Mouse (Mus musculus): ENCODE data around the gene Ice1. TPM values are rescaled to one million over a fixed set of nuclear protein-coding genes. Genes with fewer than 3 reads are reported as not detected.

Ice1 gene
- total and polyA plus RNA-seq, 3 experiments, result 9.6 to 51.5 (median 29.3) TPM

- DNase-seq (ENCODE audit: low spot score) (peak; percentile 18), ATAC-seq (ENCODE audit: extremely low read depth, insufficient number of reproducible peaks, low FRiP score, poor library complexity, severe bottlenecking) (peak; percentile 47)
- Histone ChIP-seq H3K27me3 (ENCODE audit: insufficient read depth, low read length) (no peaks in the 10 kb centered on the region), H3K4me1 (ENCODE audit: insufficient read depth, low read depth, low read length) (peaks cover 2% of the 10 kb centered on the region), H3K9me3 (replicated peaks) (no peaks in the 10 kb centered on the region), H3K36me3 (replicated peaks) (no peaks in the 10 kb centered on the region), H3K4me3 (ENCODE audit: low read depth, low read length) (no peak overlapping the region)
- no peak for TF ChIP-seq TAL1 (conservative IDR thresholded peaks at IDR 0.05; ENCODE audit: low read depth, low read length)
- no peak for TF ChIP-seq POLR2AphosphoS5 (IDR thresholded peaks at IDR 0.05; ENCODE audit: insufficient replicate concordance, low read depth, low read length)
- TF ChIP-seq GATA2 (IDR thresholded peaks at IDR 0.05; ENCODE audit: borderline replicate concordance, low read depth, low read length), result no peak
- peak; percentile 56 for TF ChIP-seq CTCF (IDR thresholded peaks at IDR 0.05; ENCODE audit: low read depth, low read length)
- no peak for TF ChIP-seq GATA1 (IDR thresholded peaks at IDR 0.05; ENCODE audit: borderline replicate concordance, low read length)
These were observed 6.1 kb upstream of the Ice1 start for GRCm38 (mm10) chr13:70643408-70644082.

DNA sequence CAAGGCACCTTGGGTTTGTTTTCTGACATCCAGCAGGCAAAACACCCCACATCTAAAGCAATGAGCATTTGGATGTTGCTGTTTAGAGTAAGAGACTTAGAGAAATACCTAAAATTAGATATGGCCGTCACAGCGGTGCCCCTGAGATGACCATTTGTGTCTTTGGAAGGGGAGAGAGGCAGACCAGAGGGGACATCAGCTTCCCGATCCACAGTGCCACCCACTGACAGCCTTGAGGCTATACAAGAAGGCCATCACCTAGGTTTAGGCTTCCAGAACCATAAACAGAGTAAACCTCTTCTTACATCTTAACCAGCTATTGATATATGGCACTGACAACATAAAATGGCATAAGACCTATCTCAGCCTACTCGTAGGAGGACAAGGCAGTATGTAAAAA is 4.5 kb upstream of the Ice1 start:
- no peak for DNase-seq (ENCODE audit: low spot score)
- Histone ChIP-seq H3K27me3 (ENCODE audit: insufficient read depth, low read length) (no peaks in the 10 kb centered on the region), H3K4me3 (ENCODE audit: low read depth, low read length) (no peak overlapping the region), H3K9me3 (replicated peaks) (no peaks in the 10 kb centered on the region), H3K36me3 (replicated peaks) (no peaks in the 10 kb centered on the region), H3K4me1 (ENCODE audit: insufficient read depth, low read depth, low read length) (peaks cover 7% of the 10 kb centered on the region)
- TF ChIP-seq CTCF (IDR thresholded peaks at IDR 0.05; ENCODE audit: low read depth, low read length), result no peak
- no peak for TF ChIP-seq POLR2AphosphoS5 (IDR thresholded peaks at IDR 0.05; ENCODE audit: insufficient replicate concordance, low read depth, low read length)
- TF ChIP-seq TAL1 (conservative IDR thresholded peaks at IDR 0.05; ENCODE audit: low read depth, low read length), result no peak
- TF ChIP-seq GATA1 (IDR thresholded peaks at IDR 0.05; ENCODE audit: borderline replicate concordance, low read length), result no peak
- no peak for TF ChIP-seq GATA2 (IDR thresholded peaks at IDR 0.05; ENCODE audit: borderline replicate concordance, low read depth, low read length)
- no peak for ATAC-seq (ENCODE audit: extremely low read depth, insufficient number of reproducible peaks, low FRiP score, poor library complexity, severe bottlenecking)

DNA sequence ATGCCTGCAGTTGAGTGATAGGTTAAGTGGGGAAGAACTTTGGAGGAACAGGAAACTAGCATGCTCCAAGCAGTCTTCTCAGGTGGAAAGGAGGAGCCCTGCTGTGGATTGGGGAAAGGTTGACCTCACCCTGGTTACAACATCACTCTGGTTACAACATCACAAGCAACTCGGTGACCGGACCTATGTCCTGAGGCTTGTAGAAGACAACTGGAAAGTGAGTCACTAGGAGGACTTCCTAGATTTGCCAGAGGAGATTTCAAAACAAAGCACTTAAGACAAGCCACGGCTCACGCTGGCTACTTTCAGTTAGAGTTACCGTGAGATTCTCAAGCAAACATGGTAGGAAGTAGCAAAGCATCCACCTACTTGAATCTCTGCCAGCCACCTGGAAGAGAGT is 3.9 kb upstream of the Ice1 start:
- no peak for ATAC-seq (ENCODE audit: extremely low read depth, insufficient number of reproducible peaks, low FRiP score, poor library complexity, severe bottlenecking)
- peaks cover 11% of the 10 kb centered on the region for H3K4me1 ChIP-seq (ENCODE audit: insufficient read depth, low read depth, low read length)

DNA sequence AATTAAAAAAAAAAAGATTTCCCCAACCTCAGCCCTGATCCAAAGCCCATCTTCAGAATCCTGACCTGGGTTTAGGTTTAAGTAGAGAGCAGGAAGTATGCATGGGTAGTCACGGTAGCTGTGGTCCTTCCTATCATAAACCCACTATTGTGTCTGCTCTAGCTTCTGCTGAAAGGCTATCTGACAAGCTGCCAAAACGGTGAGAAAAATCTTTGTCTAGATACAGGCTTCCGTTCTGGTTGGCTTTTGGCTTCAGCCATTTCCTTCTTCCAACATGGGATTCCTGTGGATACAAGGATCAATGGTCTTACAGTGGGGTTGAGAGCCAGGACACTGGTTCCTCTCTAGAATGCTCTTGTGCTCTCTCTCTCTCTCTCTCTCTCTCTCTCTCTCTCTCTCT is 2.2 kb upstream of the Ice1 start:
- no peak for ATAC-seq (ENCODE audit: extremely low read depth, insufficient number of reproducible peaks, low FRiP score, poor library complexity, severe bottlenecking)
- Histone ChIP-seq H3K9me3 (replicated peaks) (no peaks in the 10 kb centered on the region), H3K27me3 (ENCODE audit: insufficient read depth, low read length) (no peaks in the 10 kb centered on the region), H3K4me1 (ENCODE audit: insufficient read depth, low read depth, low read length) (peaks cover 23% of the 10 kb centered on the region), H3K4me3 (ENCODE audit: low read depth, low read length) (no peak overlapping the region), H3K36me3 (replicated peaks) (peaks cover 7% of the 10 kb centered on the region)
- DNase-seq (ENCODE audit: low spot score), result no peak
- TF ChIP-seq TAL1 (conservative IDR thresholded peaks at IDR 0.05; ENCODE audit: low read depth, low read length), result no peak
- no peak for TF ChIP-seq GATA2 (IDR thresholded peaks at IDR 0.05; ENCODE audit: borderline replicate concordance, low read depth, low read length)
- no peak for TF ChIP-seq POLR2AphosphoS5 (IDR thresholded peaks at IDR 0.05; ENCODE audit: insufficient replicate concordance, low read depth, low read length)
- TF ChIP-seq CTCF (IDR thresholded peaks at IDR 0.05; ENCODE audit: low read depth, low read length), result no peak
- TF ChIP-seq GATA1 (IDR thresholded peaks at IDR 0.05; ENCODE audit: borderline replicate concordance, low read length), result no peak

More for the DNA sequence above, 3.9 kb upstream of the Ice1 start:
- Histone ChIP-seq H3K4me3 (ENCODE audit: low read depth, low read length) (no peak overlapping the region), H3K9me3 (replicated peaks) (no peaks in the 10 kb centered on the region), H3K27me3 (ENCODE audit: insufficient read depth, low read length) (no peaks in the 10 kb centered on the region), H3K36me3 (replicated peaks) (no peaks in the 10 kb centered on the region)
- no peak for TF ChIP-seq GATA2 (IDR thresholded peaks at IDR 0.05; ENCODE audit: borderline replicate concordance, low read depth, low read length)
- TF ChIP-seq CTCF (IDR thresholded peaks at IDR 0.05; ENCODE audit: low read depth, low read length), result no peak
- TF ChIP-seq POLR2AphosphoS5 (IDR thresholded peaks at IDR 0.05; ENCODE audit: insufficient replicate concordance, low read depth, low read length), result no peak
- TF ChIP-seq TAL1 (conservative IDR thresholded peaks at IDR 0.05; ENCODE audit: low read depth, low read length), result no peak
- TF ChIP-seq GATA1 (IDR thresholded peaks at IDR 0.05; ENCODE audit: borderline replicate concordance, low read length), result no peak
- no peak for DNase-seq (ENCODE audit: low spot score)

- Histone ChIP-seq H3K27me3 (ENCODE audit: insufficient read depth, low read length) (no peaks in the 10 kb centered on the region), H3K9me3 (replicated peaks) (no peaks in the 10 kb centered on the region), H3K36me3 (replicated peaks) (peaks cover 13% of the 10 kb centered on the region), H3K4me1 (ENCODE audit: insufficient read depth, low read depth, low read length) (peaks cover 23% of the 10 kb centered on the region), H3K4me3 (ENCODE audit: low read depth, low read length) (peak overlapping the region; percentile 91)
- DNase-seq (ENCODE audit: low spot score) (peak; percentile 79), ATAC-seq (ENCODE audit: extremely low read depth, insufficient number of reproducible peaks, low FRiP score, poor library complexity, severe bottlenecking) (peak; percentile 96)
- no peak for TF ChIP-seq TAL1 (conservative IDR thresholded peaks at IDR 0.05; ENCODE audit: low read depth, low read length)
- no peak for TF ChIP-seq GATA1 (IDR thresholded peaks at IDR 0.05; ENCODE audit: borderline replicate concordance, low read length)
- no peak for TF ChIP-seq POLR2AphosphoS5 (IDR thresholded peaks at IDR 0.05; ENCODE audit: insufficient replicate concordance, low read depth, low read length)
- no peak for TF ChIP-seq GATA2 (IDR thresholded peaks at IDR 0.05; ENCODE audit: borderline replicate concordance, low read depth, low read length)
- no peak for TF ChIP-seq CTCF (IDR thresholded peaks at IDR 0.05; ENCODE audit: low read depth, low read length)
These were observed 343 bp upstream of the Ice1 start for GRCm38 (mm10) chr13:70637662-70638291.

- Histone ChIP-seq H3K27me3 (ENCODE audit: insufficient read depth, low read length) (no peaks in the 10 kb centered on the region), H3K36me3 (replicated peaks) (peaks cover 22% of the 10 kb centered on the region), H3K4me1 (ENCODE audit: insufficient read depth, low read depth, low read length) (peaks cover 23% of the 10 kb centered on the region), H3K9me3 (replicated peaks) (no peaks in the 10 kb centered on the region), H3K4me3 (ENCODE audit: low read depth, low read length) (peak overlapping the region; percentile 91)
- TF ChIP-seq CTCF (IDR thresholded peaks at IDR 0.05; ENCODE audit: low read depth, low read length) (no peak), POLR2AphosphoS5 (IDR thresholded peaks at IDR 0.05; ENCODE audit: insufficient replicate concordance, low read depth, low read length) (no peak), TAL1 (conservative IDR thresholded peaks at IDR 0.05; ENCODE audit: low read depth, low read length) (no peak), GATA2 (IDR thresholded peaks at IDR 0.05; ENCODE audit: borderline replicate concordance, low read depth, low read length) (no peak), GATA1 (IDR thresholded peaks at IDR 0.05; ENCODE audit: borderline replicate concordance, low read length) (no peak)
- ATAC-seq (ENCODE audit: extremely low read depth, insufficient number of reproducible peaks, low FRiP score, poor library complexity, severe bottlenecking) (no peak), DNase-seq (ENCODE audit: low spot score) (peak; percentile 2)
These were observed 728 bp downstream of the Ice1 start for GRCm38 (mm10) chr13:70636706-70637105.
